Mouse (Mus musculus) forebrain, embryonic 14.5 days (tissue): ENCODE results near the gene Tpra1. TPM values are rescaled to one million over a fixed set of nuclear protein-coding genes. Genes with fewer than 3 reads are reported as not detected.

Experiments
- ATAC-seq: fragments of 200-750 bp; cut with Nextera tagmentation; 2 replicates; pipeline ENCODE4 v1.8.0; 2017; ENCODE audit warnings: mild to moderate bottlenecking, moderate library complexity
- DNase-seq: peaks from one replicate; pipeline ENCODE4 v3.0.0-alpha.2; 2015; ENCODE audit warnings: low spot score
- H3K27ac ChIP-seq: fragments of 300-500 bp; sonication (generic); 2 replicates; pipeline ENCODE4 v1.5.1; 2014; ENCODE audit warnings: low read depth, mild to moderate bottlenecking, control low read depth, low read length, moderate library complexity
- H3K27me3 ChIP-seq: fragments of 300-500 bp; sonication (generic); replicated peaks from 2 replicates; pipeline ENCODE4 v1.6.1; 2014; ENCODE audit warnings: low read length, control low read depth, mixed read lengths; ENCODE audit not compliant: control insufficient read depth, insufficient read depth
- H3K36me3 ChIP-seq: fragments of 300-500 bp; sonication (generic); 2 replicates; pipeline ENCODE4 v1.6.1; 2014; ENCODE audit warnings: low read length, control low read depth; ENCODE audit not compliant: control insufficient read depth, insufficient read depth
- H3K4me1 ChIP-seq: fragments of 300-500 bp; sonication (generic); 2 replicates; pipeline ENCODE4 v1.6.1; 2014; ENCODE audit warnings: antibody characterized with exemption, low read length, control low read depth; ENCODE audit not compliant: control insufficient read depth, insufficient read depth
- H3K4me2 ChIP-seq: fragments of 300-500 bp; sonication (generic); 2 replicates; pipeline ENCODE4 v1.6.1; 2014; ENCODE audit warnings: mild to moderate bottlenecking, control low read depth, low read length
- H3K4me3 ChIP-seq: fragments of 300-500 bp; sonication (generic); 2 replicates; pipeline ENCODE4 v1.5.1; 2014; ENCODE audit warnings: low read depth, low read length, control low read depth
- H3K9ac ChIP-seq: fragments of 300-500 bp; sonication (generic); 2 replicates; pipeline ENCODE4 v1.6.1; 2014; ENCODE audit warnings: mild to moderate bottlenecking, low read length, control low read depth, moderate library complexity
- H3K9me3 ChIP-seq: fragments of 300-500 bp; sonication (generic); replicated peaks from 2 replicates; pipeline ENCODE4 v1.6.1; 2016; ENCODE audit warnings: low read length, control low read depth, mixed read lengths; ENCODE audit not compliant: control insufficient read depth
- WGBS: fragments of 180-500 bp; shearing (Covaris S2); extraction: QIAGEN DNeasy Blood & Tissue Kit; methylation state at CpG from one replicate; pipeline ENCODE4 v1.1.7; 2014; 5-methylcytosine and 5-hydroxymethylcytosine counted together
- polyA plus RNA-seq: library from polyadenylated mRNA; unstranded; fragments of >200 nt; fragmentation: Nextera tagmentation; extraction: Ambion mirVana; gene quantifications from 2 replicates; pipeline ENCODE4 v1.2.1, GENCODE M21; 2014

Tpra1 gene
- polyA plus RNA-seq, 1 experiment from 2014 or later, result 32.9 TPM

DNA sequence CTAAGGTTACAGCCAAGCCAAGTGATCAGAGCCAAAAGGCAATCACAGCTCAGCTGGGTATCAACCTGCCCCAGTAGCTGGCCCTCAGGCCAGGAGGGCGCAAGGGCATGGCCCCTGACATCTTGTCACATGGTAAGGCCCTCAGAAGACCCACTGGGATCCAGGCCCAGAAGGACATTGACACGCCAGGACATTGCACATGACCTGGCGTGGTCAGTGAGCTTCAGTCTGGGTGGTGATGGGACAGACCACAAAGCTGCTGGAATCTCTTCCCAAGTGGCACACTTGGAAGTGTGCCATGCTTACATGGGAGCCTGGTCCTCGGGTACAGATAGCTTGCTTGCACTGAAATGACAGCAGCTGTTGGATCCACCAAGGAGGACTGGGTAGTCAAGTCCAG, 11.0 kb downstream of the Tpra1 start:
- no peak for ATAC-seq
- WGBS, result 85% methylated on average over 4 of the region's 4 CpGs

DNA sequence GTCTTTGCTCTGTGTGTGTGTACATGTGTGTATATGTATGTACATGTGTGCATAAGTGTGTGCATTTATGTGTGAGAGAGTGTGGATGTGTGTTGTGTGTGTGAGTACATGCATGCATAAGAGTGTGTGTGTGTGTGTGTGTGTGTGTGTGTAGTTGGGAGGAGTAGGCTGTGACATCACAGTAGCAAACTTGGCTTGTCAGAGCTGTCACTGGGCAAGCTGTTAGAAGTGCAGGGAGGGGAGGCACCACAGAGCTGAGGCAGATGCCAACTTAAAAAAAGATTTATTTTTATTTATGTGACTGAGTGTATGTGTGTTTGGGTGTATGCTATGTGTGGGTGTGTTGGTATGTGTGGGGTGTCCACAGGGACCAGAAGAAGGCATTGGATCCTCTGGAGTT, 11.4 kb downstream of the Tpra1 start:
- no peak overlapping the region for H3K9ac ChIP-seq

More for the DNA sequence above, 11.0 kb downstream of the Tpra1 start:
- Histone ChIP-seq H3K4me1 (no peaks in the 10 kb centered on the region), H3K27me3 (no peaks in the 10 kb centered on the region), H3K4me3 (no peak overlapping the region), H3K27ac (no peak overlapping the region), H3K4me2 (no peak overlapping the region), H3K9me3 (no peaks in the 10 kb centered on the region), H3K9ac (no peak overlapping the region), H3K36me3 (peaks cover 22% of the 10 kb centered on the region)
- DNase-seq, result no peak

GRCm38 (mm10) chr6:88914799-88915198, 12.7 kb downstream of the Tpra1 start:
- H3K9me3 ChIP-seq, result no peaks in the 10 kb centered on the region
- no peak for ATAC-seq
- no peak overlapping the region for H3K4me2 ChIP-seq
- no peaks in the 10 kb centered on the region for H3K4me1 ChIP-seq
- H3K4me3 ChIP-seq, result no peak overlapping the region
- H3K9ac ChIP-seq, result no peak overlapping the region
- no peaks in the 10 kb centered on the region for H3K27me3 ChIP-seq
- WGBS, result 82% methylated on average over 5 of the region's 5 CpGs
- DNase-seq, result no peak
- H3K27ac ChIP-seq, result no peak overlapping the region
- H3K36me3 ChIP-seq, result peaks cover 18% of the 10 kb centered on the region; the same call in 1 of the 2 replicates

More for the DNA sequence above, 11.4 kb downstream of the Tpra1 start:
- no peak for DNase-seq
- no peak; the same call in 1 of the 2 replicates for ATAC-seq
- Histone ChIP-seq H3K4me1 (no peaks in the 10 kb centered on the region), H3K36me3 (peaks cover 22% of the 10 kb centered on the region), H3K9me3 (no peaks in the 10 kb centered on the region), H3K27ac (no peak overlapping the region), H3K4me3 (no peak overlapping the region), H3K4me2 (no peak overlapping the region), H3K27me3 (no peaks in the 10 kb centered on the region)

GRCm38 (mm10) chr6:88915510-88915909, 13.5 kb downstream of the Tpra1 start:
- no peaks in the 10 kb centered on the region for H3K4me1 ChIP-seq
- no peaks in the 10 kb centered on the region for H3K27me3 ChIP-seq
- no peak for ATAC-seq
- H3K9me3 ChIP-seq, result no peaks in the 10 kb centered on the region
- no peak overlapping the region for H3K4me3 ChIP-seq
- no peak overlapping the region for H3K4me2 ChIP-seq
- WGBS, result 84% methylated on average over 4 of the region's 4 CpGs
- no peak for DNase-seq
- H3K36me3 ChIP-seq, result peaks cover 11% of the 10 kb centered on the region; the same call in 1 of the 2 replicates
- no peak overlapping the region for H3K27ac ChIP-seq
- no peak overlapping the region for H3K9ac ChIP-seq

DNA sequence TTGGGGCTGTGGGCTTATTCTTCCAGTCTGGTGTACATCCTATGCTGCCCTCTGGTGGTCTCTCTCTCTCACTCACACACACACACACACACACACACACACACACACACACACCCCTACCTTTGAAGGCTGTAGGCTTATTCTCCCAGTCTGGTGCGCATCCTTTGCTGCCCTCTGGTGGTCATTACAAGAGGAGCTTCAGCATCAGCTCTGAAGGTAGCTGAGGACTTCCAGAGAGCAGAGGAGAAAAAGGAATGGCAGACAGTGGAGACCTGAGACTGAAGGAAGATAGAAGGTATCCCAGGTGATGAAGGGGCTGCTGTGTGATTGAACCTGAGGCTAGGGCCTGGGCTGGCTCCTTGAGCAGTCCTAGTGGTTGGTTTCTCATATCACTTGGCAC, 14.1 kb downstream of the Tpra1 start:
- WGBS, result 67% methylated on average over 1 of the region's 1 CpGs
- Histone ChIP-seq H3K4me1 (no peaks in the 10 kb centered on the region), H3K4me3 (no peak overlapping the region), H3K4me2 (no peak overlapping the region), H3K9ac (no peak overlapping the region), H3K27ac (no peak overlapping the region), H3K9me3 (no peaks in the 10 kb centered on the region), H3K36me3 (0 out of 2 replicates have a peak, but pooled peaks cover 6% of the 10 kb centered on the region), H3K27me3 (no peaks in the 10 kb centered on the region)
- DNase-seq (peak; percentile 52), ATAC-seq (no peak; the same call in 1 of the 2 replicates)

GRCm38 (mm10) chr6:88918802-88919201, 16.8 kb downstream of the Tpra1 start:
- no peak for ATAC-seq
- WGBS, result 77% methylated on average over 8 of the region's 8 CpGs
- H3K9me3 ChIP-seq, result no peaks in the 10 kb centered on the region

GRCm38 (mm10) chr6:88924502-88925275, 22.6 kb downstream of the Tpra1 start:
- H3K4me1 ChIP-seq, result peaks cover 26% of the 10 kb centered on the region
- H3K36me3 ChIP-seq, result no peaks in the 10 kb centered on the region
- H3K9me3 ChIP-seq, result no peaks in the 10 kb centered on the region
- no peak overlapping the region for H3K9ac ChIP-seq
- H3K27me3 ChIP-seq, result no peaks in the 10 kb centered on the region
- DNase-seq (peak; percentile 89), ATAC-seq (peak; percentile 61)
- WGBS, result 7% methylated on average over 5 of the region's 5 CpGs
- H3K4me3 ChIP-seq, result no peak overlapping the region
- H3K4me2 ChIP-seq, result no peak overlapping the region
- H3K27ac ChIP-seq, result peak overlapping the region; percentile 74

More at GRCm38 (mm10) chr6:88918802-88919201, 16.8 kb downstream of the Tpra1 start:
- H3K4me1 ChIP-seq, result no peaks in the 10 kb centered on the region
- H3K9ac ChIP-seq, result no peak overlapping the region
- no peaks in the 10 kb centered on the region for H3K27me3 ChIP-seq
- no peak overlapping the region for H3K27ac ChIP-seq
- no peak for DNase-seq
- no peaks in the 10 kb centered on the region for H3K36me3 ChIP-seq
- H3K4me2 ChIP-seq, result no peak overlapping the region
- no peak overlapping the region for H3K4me3 ChIP-seq

- H3K4me3 ChIP-seq, result no peak overlapping the region
- peaks cover 31% of the 10 kb centered on the region for H3K4me1 ChIP-seq
- no peaks in the 10 kb centered on the region for H3K27me3 ChIP-seq
- peak; percentile 70 for DNase-seq
- no peaks in the 10 kb centered on the region for H3K36me3 ChIP-seq
- peak overlapping the region; percentile 29; the same call in 1 of the 2 replicates for H3K9ac ChIP-seq
- H3K4me2 ChIP-seq, result no peak overlapping the region
- ATAC-seq, result peak; percentile 63
- peak overlapping the region; percentile 74 for H3K27ac ChIP-seq
- WGBS, result 2% methylated on average over 4 of the region's 4 CpGs
- no peaks in the 10 kb centered on the region for H3K9me3 ChIP-seq
Observed at GRCm38 (mm10) chr6:88925640-88926205, 23.7 kb downstream of the Tpra1 start.

- Histone ChIP-seq H3K27me3 (no peaks in the 10 kb centered on the region), H3K27ac (no peak overlapping the region), H3K4me2 (no peak overlapping the region), H3K9me3 (no peaks in the 10 kb centered on the region), H3K36me3 (no peaks in the 10 kb centered on the region), H3K9ac (no peak overlapping the region), H3K4me3 (no peak overlapping the region), H3K4me1 (peaks cover 31% of the 10 kb centered on the region)
- DNase-seq (no peak), ATAC-seq (no peak)
- 51% methylated on average over 3 of the region's 3 CpGs for WGBS
Observed at GRCm38 (mm10) chr6:88926870-88927269, 24.8 kb downstream of the Tpra1 start.
